Mouse (Mus musculus): ENCODE measurements around the gene Manbal. TPM values are rescaled to one million over a fixed set of nuclear protein-coding genes. Genes with fewer than 3 reads are reported as not detected.
A peak's percentile ranks its signal among the peaks of the same experiment; 100 is the strongest.

Manbal gene
- 20.1 and 20.5 TPM in 2 replicates for polyA plus RNA-seq (2015; fragmentation: Nextera tagmentation; extraction: Ambion mirVana)

- Histone ChIP-seq H3K4me2 (ENCODE audit: low read depth, low read length) (peak within 1 kb of the TSS; percentile 70), H3K9me3 (replicated peaks; ENCODE audit: control insufficient read depth, low read length) (no peaks in the 10 kb centered on the region), H3K4me3 (ENCODE audit: low read depth, low read length) (peak within 1 kb of the TSS; percentile 90), H3K9ac (ENCODE audit: low read depth, low read length) (peak within 1 kb of the TSS; percentile 90), H3K36me3 (ENCODE audit: control insufficient read depth, insufficient read depth) (no peaks in the 10 kb centered on the region), H3K4me1 (ENCODE audit: control insufficient read depth, low read depth, low read length) (peaks cover 14% of the 10 kb centered on the region), H3K27ac (ENCODE audit: low read length) (peak within 1 kb of the TSS; percentile 97), H3K27me3 (ENCODE audit: control insufficient read depth, insufficient read depth, low read depth, low read length) (no peaks in the 10 kb centered on the region)
- 3% methylated on average over 42 of the region's 42 CpGs for WGBS (ENCODE audit: insufficient replicate concordance)
- peak; percentile 92 for ATAC-seq (ENCODE audit: low read depth)
These were observed at the start of gene Manbal for GRCm38 (mm10) chr2:157367184-157367893. TSS of gene Manbal (plus strand) at chr2:157367594.

GRCm38 (mm10) chr2:157320135-157320534 lies 47.3 kb upstream of the Manbal start:
- Histone ChIP-seq H3K36me3 (ENCODE audit: control insufficient read depth, insufficient read depth) (peaks cover 48% of the 10 kb centered on the region), H3K9me3 (replicated peaks; ENCODE audit: control insufficient read depth, low read length) (no peaks in the 10 kb centered on the region), H3K9ac (ENCODE audit: low read depth, low read length) (no peak overlapping the region), H3K4me2 (ENCODE audit: low read depth, low read length) (no peak overlapping the region), H3K4me1 (ENCODE audit: control insufficient read depth, low read depth, low read length) (no peaks in the 10 kb centered on the region), H3K27me3 (ENCODE audit: control insufficient read depth, insufficient read depth, low read depth, low read length) (no peaks in the 10 kb centered on the region), H3K27ac (ENCODE audit: low read length) (no peak overlapping the region), H3K4me3 (ENCODE audit: low read depth, low read length) (no peak overlapping the region)
- 81% methylated on average over 8 of the region's 8 CpGs for WGBS (ENCODE audit: insufficient replicate concordance)
- ATAC-seq (ENCODE audit: low read depth): no peak

GRCm38 (mm10) chr2:157320886-157321285 lies 46.5 kb upstream of the Manbal start:
- H3K9ac ChIP-seq (ENCODE audit: low read depth, low read length): no peak overlapping the region
- ATAC-seq (ENCODE audit: low read depth): no peak
- no peak overlapping the region for H3K27ac ChIP-seq (ENCODE audit: low read length)
- H3K4me1 ChIP-seq (ENCODE audit: control insufficient read depth, low read depth, low read length): no peaks in the 10 kb centered on the region
- H3K27me3 ChIP-seq (ENCODE audit: control insufficient read depth, insufficient read depth, low read depth, low read length): no peaks in the 10 kb centered on the region
- no peaks in the 10 kb centered on the region for H3K9me3 ChIP-seq (replicated peaks; ENCODE audit: control insufficient read depth, low read length)
- 74% methylated on average over 5 of the region's 5 CpGs for WGBS (ENCODE audit: insufficient replicate concordance)
- no peak overlapping the region for H3K4me2 ChIP-seq (ENCODE audit: low read depth, low read length)
- H3K36me3 ChIP-seq (ENCODE audit: control insufficient read depth, insufficient read depth): peaks cover 48% of the 10 kb centered on the region
- H3K4me3 ChIP-seq (ENCODE audit: low read depth, low read length): no peak overlapping the region

GRCm38 (mm10) chr2:157322029-157322766 lies 45.2 kb upstream of the Manbal start:
- Histone ChIP-seq H3K9ac (ENCODE audit: low read depth, low read length) (no peak overlapping the region), H3K4me2 (ENCODE audit: low read depth, low read length) (no peak overlapping the region), H3K27ac (ENCODE audit: low read length) (no peak overlapping the region), H3K4me3 (ENCODE audit: low read depth, low read length) (no peak overlapping the region), H3K4me1 (ENCODE audit: control insufficient read depth, low read depth, low read length) (no peaks in the 10 kb centered on the region), H3K36me3 (ENCODE audit: control insufficient read depth, insufficient read depth) (peaks cover 48% of the 10 kb centered on the region), H3K9me3 (replicated peaks; ENCODE audit: control insufficient read depth, low read length) (no peaks in the 10 kb centered on the region), H3K27me3 (ENCODE audit: control insufficient read depth, insufficient read depth, low read depth, low read length) (no peaks in the 10 kb centered on the region)
- no peak for ATAC-seq (ENCODE audit: low read depth)
- WGBS (ENCODE audit: insufficient replicate concordance): 77% methylated on average over 5 of the region's 5 CpGs

GRCm38 (mm10) chr2:157325238-157325637 lies 42.2 kb upstream of the Manbal start:
- Histone ChIP-seq H3K4me2 (ENCODE audit: low read depth, low read length) (no peak overlapping the region), H3K27me3 (ENCODE audit: control insufficient read depth, insufficient read depth, low read depth, low read length) (no peaks in the 10 kb centered on the region), H3K9ac (ENCODE audit: low read depth, low read length) (no peak overlapping the region), H3K27ac (ENCODE audit: low read length) (no peak overlapping the region), H3K36me3 (ENCODE audit: control insufficient read depth, insufficient read depth) (peaks cover 39% of the 10 kb centered on the region), H3K4me3 (ENCODE audit: low read depth, low read length) (no peak overlapping the region), H3K9me3 (replicated peaks; ENCODE audit: control insufficient read depth, low read length) (no peaks in the 10 kb centered on the region), H3K4me1 (ENCODE audit: control insufficient read depth, low read depth, low read length) (no peaks in the 10 kb centered on the region)
- no peak for ATAC-seq (ENCODE audit: low read depth)
- WGBS (ENCODE audit: insufficient replicate concordance): 39% methylated on average over 2 of the region's 2 CpGs

GRCm38 (mm10) chr2:157328106-157328505 lies 39.3 kb upstream of the Manbal start:
- Histone ChIP-seq H3K27ac (ENCODE audit: low read length) (no peak overlapping the region), H3K9me3 (replicated peaks; ENCODE audit: control insufficient read depth, low read length) (no peaks in the 10 kb centered on the region), H3K9ac (ENCODE audit: low read depth, low read length) (no peak overlapping the region), H3K4me2 (ENCODE audit: low read depth, low read length) (no peak overlapping the region), H3K4me1 (ENCODE audit: control insufficient read depth, low read depth, low read length) (no peaks in the 10 kb centered on the region), H3K4me3 (ENCODE audit: low read depth, low read length) (no peak overlapping the region), H3K36me3 (ENCODE audit: control insufficient read depth, insufficient read depth) (peaks cover 23% of the 10 kb centered on the region), H3K27me3 (ENCODE audit: control insufficient read depth, insufficient read depth, low read depth, low read length) (no peaks in the 10 kb centered on the region)
- ATAC-seq (ENCODE audit: low read depth): no peak
- 61% methylated on average over 5 of the region's 5 CpGs for WGBS (ENCODE audit: insufficient replicate concordance)

- Histone ChIP-seq H3K27me3 (ENCODE audit: control insufficient read depth, insufficient read depth, low read depth, low read length) (no peaks in the 10 kb centered on the region), H3K27ac (ENCODE audit: low read length) (no peak overlapping the region), H3K4me1 (ENCODE audit: control insufficient read depth, low read depth, low read length) (no peaks in the 10 kb centered on the region), H3K9me3 (replicated peaks; ENCODE audit: control insufficient read depth, low read length) (no peaks in the 10 kb centered on the region), H3K9ac (ENCODE audit: low read depth, low read length) (no peak overlapping the region), H3K36me3 (ENCODE audit: control insufficient read depth, insufficient read depth) (peaks cover 19% of the 10 kb centered on the region), H3K4me2 (ENCODE audit: low read depth, low read length) (no peak overlapping the region), H3K4me3 (ENCODE audit: low read depth, low read length) (no peak overlapping the region)
- WGBS (ENCODE audit: insufficient replicate concordance): 64% methylated on average over 11 of the region's 11 CpGs
- ATAC-seq (ENCODE audit: low read depth): no peak
These were observed 38.8 kb upstream of the Manbal start for GRCm38 (mm10) chr2:157328570-157328969.

- no peaks in the 10 kb centered on the region for H3K9me3 ChIP-seq (replicated peaks; ENCODE audit: control insufficient read depth, low read length)
- no peak overlapping the region for H3K4me2 ChIP-seq (ENCODE audit: low read depth, low read length)
- H3K9ac ChIP-seq (ENCODE audit: low read depth, low read length): no peak overlapping the region
- no peak overlapping the region for H3K27ac ChIP-seq (ENCODE audit: low read length)
- H3K4me3 ChIP-seq (ENCODE audit: low read depth, low read length): no peak overlapping the region
- H3K4me1 ChIP-seq (ENCODE audit: control insufficient read depth, low read depth, low read length): no peaks in the 10 kb centered on the region
- no peak for ATAC-seq (ENCODE audit: low read depth)
- H3K36me3 ChIP-seq (ENCODE audit: control insufficient read depth, insufficient read depth): peaks cover 5% of the 10 kb centered on the region
- no peaks in the 10 kb centered on the region for H3K27me3 ChIP-seq (ENCODE audit: control insufficient read depth, insufficient read depth, low read depth, low read length)
- 72% methylated on average over 5 of the region's 5 CpGs for WGBS (ENCODE audit: insufficient replicate concordance)
These were observed 35.3 kb upstream of the Manbal start for GRCm38 (mm10) chr2:157332059-157332458.

GRCm38 (mm10) chr2:157338663-157339062 lies 28.7 kb upstream of the Manbal start:
- Histone ChIP-seq H3K36me3 (ENCODE audit: control insufficient read depth, insufficient read depth) (no peaks in the 10 kb centered on the region), H3K4me2 (ENCODE audit: low read depth, low read length) (no peak overlapping the region), H3K9me3 (replicated peaks; ENCODE audit: control insufficient read depth, low read length) (no peaks in the 10 kb centered on the region), H3K27me3 (ENCODE audit: control insufficient read depth, insufficient read depth, low read depth, low read length) (no peaks in the 10 kb centered on the region), H3K4me3 (ENCODE audit: low read depth, low read length) (no peak overlapping the region), H3K4me1 (ENCODE audit: control insufficient read depth, low read depth, low read length) (no peaks in the 10 kb centered on the region), H3K27ac (ENCODE audit: low read length) (no peak overlapping the region), H3K9ac (ENCODE audit: low read depth, low read length) (no peak overlapping the region)
- 30% methylated on average over 5 of the region's 5 CpGs for WGBS (ENCODE audit: insufficient replicate concordance)
- ATAC-seq (ENCODE audit: low read depth): no peak
